Mouse (Mus musculus) liver, postnatal 0 days (tissue): Measurements from ENCODE around the gene Dnmt1.

Source experiments
- CTCF ChIP-seq: sonication (generic); IDR thresholded peaks from 2 replicates; pipeline ENCODE4 v1.5.1; 2016; ENCODE audit warnings: antibody characterized with exemption, low read depth
- EP300 ChIP-seq: IDR thresholded peaks from 2 replicates; pipeline ENCODE4 v1.6.1; 2016; ENCODE audit warnings: antibody characterized with exemption, low read depth, mild to moderate bottlenecking

DNA sequence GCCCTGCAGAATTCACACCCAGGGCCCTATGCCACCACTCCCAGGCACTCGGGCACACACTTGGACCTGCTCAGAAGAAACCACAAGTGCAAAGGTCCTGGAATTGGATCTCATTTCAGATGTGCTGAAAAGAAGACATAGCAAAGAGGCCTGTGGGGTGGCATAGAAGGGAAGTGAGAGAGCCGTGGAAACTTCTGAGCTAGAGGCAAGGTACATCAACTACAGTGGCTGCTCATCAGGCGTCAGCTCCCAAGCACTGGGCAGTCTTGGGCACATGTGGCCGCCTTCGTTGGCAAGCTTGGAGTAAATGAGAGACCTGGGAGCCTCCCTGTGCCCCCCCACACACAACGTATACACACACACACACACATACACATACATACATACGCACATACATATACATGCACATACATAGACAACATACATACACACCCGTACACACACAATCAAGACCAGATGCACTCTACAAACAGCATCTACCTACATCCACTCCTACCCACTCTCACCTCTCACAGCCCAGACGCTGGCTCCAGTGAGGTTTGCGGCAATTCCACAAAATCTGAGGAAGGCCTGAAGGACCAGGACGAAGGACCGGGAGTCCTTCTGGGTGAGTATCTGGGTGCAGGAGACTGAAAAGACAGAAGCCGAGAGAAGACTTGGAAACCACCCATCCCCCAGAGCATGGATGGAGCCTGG, 80.4 kb downstream of the Dnmt1 start, which contains the start of gene Angptl6:
- TF ChIP-seq CTCF (no peak), EP300 (no peak)
